Mouse (Mus musculus): Measurements from ENCODE around the gene Bcar3. TPM values are rescaled to one million over a fixed set of nuclear protein-coding genes. Genes with fewer than 3 reads are reported as not detected.
A peak's percentile ranks its signal among the peaks of the same experiment; 100 is the strongest.

Gene Bcar3
- polyA plus RNA-seq, 1 experiment = 17.2 TPM

DNA sequence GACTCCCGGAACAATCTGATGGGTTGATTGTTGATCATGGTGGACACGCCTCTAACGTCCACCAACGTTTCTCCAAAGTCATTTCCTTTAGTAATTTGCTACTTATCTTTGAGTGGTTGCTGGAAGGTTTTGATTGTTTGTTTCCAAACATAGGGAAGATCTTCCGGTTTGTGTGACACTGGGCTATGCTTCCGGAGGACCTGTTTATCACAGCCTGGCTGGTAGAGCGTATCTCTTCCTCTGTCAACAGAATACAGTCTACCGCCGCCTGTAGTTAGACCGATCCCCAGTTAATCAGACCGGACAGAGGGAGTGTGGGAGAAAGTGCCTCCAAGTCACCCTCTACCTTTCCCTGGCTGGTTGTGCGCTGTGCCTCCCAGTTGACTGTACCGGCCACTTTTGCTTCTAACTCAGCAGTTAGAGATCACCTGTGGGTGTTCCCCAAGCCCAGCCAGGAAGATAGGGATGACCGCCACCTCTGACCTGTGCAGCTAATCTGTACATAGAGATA is 216.4 kb downstream of the Bcar3 start:
- Histone ChIP-seq H3K27ac (ENCODE audit: insufficient read depth, low read length) (no peak overlapping the region), H3K27me3 (ENCODE audit: control insufficient read depth, insufficient read depth, low read length) (no peaks in the 10 kb centered on the region), H3K4me1 (ENCODE audit: control insufficient read depth, insufficient read depth, low read length) (no peaks in the 10 kb centered on the region), H3K4me3 (replicated peaks; ENCODE audit: insufficient read depth, low read depth, low read length) (no peak overlapping the region)
- WGBS = 93% methylated on average over 14 of the region's 14 CpGs
- DNase-seq = no peak
- TF ChIP-seq CTCF (IDR thresholded peaks at IDR 0.05; ENCODE audit: borderline replicate concordance, insufficient read depth, low read depth, low read length) (no peak), POLR2A (IDR thresholded peaks at IDR 0.05; ENCODE audit: borderline replicate concordance, insufficient read depth, low read length) (no peak)

DNA sequence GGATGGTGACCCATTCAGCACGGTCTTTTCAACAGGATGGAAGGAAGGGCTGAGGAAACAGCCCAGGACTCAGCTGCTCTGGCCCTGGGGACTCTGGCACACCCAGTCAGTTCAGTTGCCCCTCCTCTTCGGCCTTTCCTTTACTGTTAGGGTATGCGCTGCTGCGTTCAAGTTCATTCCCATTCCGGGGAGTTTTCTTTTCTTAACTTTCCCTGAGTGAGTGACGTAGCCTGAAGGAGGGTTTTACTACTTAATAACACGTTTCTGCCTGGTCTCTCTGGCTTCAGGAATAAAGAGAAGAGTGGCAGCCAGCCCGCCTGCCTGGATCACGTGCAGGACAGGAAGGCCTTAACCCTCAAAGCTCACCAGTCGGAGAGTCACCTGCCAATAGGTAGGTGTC is 217.0 kb downstream of the Bcar3 start:
- TF ChIP-seq POLR2A (IDR thresholded peaks at IDR 0.05; ENCODE audit: borderline replicate concordance, insufficient read depth, low read length) (no peak), CTCF (IDR thresholded peaks at IDR 0.05; ENCODE audit: borderline replicate concordance, insufficient read depth, low read depth, low read length) (no peak)
- Histone ChIP-seq H3K4me3 (replicated peaks; ENCODE audit: insufficient read depth, low read depth, low read length) (no peak overlapping the region), H3K27ac (ENCODE audit: insufficient read depth, low read length) (no peak overlapping the region), H3K27me3 (ENCODE audit: control insufficient read depth, insufficient read depth, low read length) (no peaks in the 10 kb centered on the region), H3K4me1 (ENCODE audit: control insufficient read depth, insufficient read depth, low read length) (no peaks in the 10 kb centered on the region)
- 85% methylated on average over 10 of the region's 10 CpGs for WGBS
- DNase-seq = no peak

DNA sequence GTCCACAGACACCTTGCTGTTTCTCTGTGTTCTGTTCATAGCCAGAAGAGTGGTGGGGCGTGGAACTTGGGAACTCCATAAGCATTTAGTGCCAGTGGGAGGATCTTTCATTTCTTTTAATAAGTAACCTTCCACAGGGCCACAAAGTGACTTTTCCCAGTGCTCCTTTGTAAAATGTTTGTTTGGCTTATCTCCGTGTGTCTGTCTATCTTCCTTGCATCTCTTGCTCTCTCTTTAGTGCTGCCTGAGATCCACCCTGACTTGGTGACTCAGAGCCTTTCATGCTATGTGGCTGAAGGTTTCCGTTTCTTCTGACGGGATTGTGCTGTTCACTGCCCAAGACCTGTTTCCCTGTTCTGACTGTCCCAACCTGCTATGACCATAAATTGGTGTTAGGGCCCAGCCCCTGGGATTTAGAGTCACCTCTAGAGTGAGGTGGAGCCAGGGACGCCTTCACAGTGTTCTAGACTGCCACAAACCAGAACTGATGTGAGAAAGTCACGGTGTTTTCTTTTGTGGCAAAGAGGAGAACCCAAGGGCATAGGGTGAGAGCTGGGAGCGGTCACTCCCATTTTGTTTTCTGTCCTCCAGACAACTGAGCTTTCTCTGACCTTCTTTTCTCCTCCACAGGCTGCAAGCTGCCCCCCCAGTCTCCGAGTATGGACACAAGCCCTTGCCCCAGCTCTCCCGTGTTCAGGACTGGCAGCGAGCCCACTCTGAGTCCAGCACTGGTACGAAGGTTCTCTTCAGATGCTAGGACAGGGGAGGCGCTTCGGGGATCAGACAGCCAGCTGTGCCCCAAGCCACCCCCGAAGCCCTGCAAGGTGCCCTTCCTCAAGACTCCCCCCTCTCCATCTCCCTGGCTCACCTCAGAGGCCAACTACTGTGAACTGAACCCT is 218.0 kb downstream of the Bcar3 start:
- Histone ChIP-seq H3K4me1 (ENCODE audit: control insufficient read depth, insufficient read depth, low read length) (no peaks in the 10 kb centered on the region), H3K27ac (ENCODE audit: insufficient read depth, low read length) (no peak overlapping the region), H3K4me3 (replicated peaks; ENCODE audit: insufficient read depth, low read depth, low read length) (no peak overlapping the region), H3K27me3 (ENCODE audit: control insufficient read depth, insufficient read depth, low read length) (no peaks in the 10 kb centered on the region)
- 78% methylated on average over 14 of the region's 14 CpGs for WGBS
- DNase-seq = no peak
- TF ChIP-seq POLR2A (IDR thresholded peaks at IDR 0.05; ENCODE audit: borderline replicate concordance, insufficient read depth, low read length) (no peak), CTCF (IDR thresholded peaks at IDR 0.05; ENCODE audit: borderline replicate concordance, insufficient read depth, low read depth, low read length) (no peak)

DNA sequence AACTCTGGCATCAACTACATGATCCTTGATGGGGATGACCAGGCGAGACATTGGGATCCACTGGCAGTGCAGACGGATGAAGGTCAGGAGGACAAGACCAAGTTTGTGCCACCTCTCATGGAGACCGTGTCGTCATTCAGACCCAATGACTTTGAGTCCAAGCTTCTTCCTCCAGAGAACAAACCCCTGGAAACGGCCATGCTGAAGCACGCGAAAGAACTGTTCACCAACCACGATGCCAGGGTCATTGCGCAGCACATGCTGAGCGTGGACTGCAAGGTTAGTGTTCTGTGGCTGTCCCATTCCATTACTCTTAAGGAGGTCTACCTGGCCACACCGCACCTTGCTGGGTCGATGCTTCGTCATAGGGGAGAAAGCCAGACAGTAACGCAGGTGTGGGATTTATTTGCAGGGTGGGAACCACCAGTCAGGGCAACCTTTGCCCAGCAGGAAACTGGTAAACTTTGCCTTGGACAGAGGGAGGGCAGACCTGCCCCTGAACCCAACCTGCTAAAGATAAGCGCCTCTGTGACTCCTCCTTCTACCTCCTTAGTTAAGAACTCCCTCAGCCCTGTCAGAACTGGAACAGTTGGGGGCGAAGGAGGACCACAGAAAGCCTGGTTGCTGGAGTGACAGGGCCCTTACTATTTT is 218.9 kb downstream of the Bcar3 start:
- Histone ChIP-seq H3K27me3 (ENCODE audit: control insufficient read depth, insufficient read depth, low read length) (no peaks in the 10 kb centered on the region), H3K4me3 (replicated peaks; ENCODE audit: insufficient read depth, low read depth, low read length) (no peak overlapping the region), H3K4me1 (ENCODE audit: control insufficient read depth, insufficient read depth, low read length) (0 out of 2 replicates have a peak, but pooled peaks cover 5% of the 10 kb centered on the region), H3K27ac (ENCODE audit: insufficient read depth, low read length) (no peak overlapping the region)
- 97% methylated on average over 16 of the region's 16 CpGs for WGBS
- no peak for DNase-seq
- TF ChIP-seq POLR2A (IDR thresholded peaks at IDR 0.05; ENCODE audit: borderline replicate concordance, insufficient read depth, low read length) = no peak
- no peak for TF ChIP-seq CTCF (IDR thresholded peaks at IDR 0.05; ENCODE audit: borderline replicate concordance, insufficient read depth, low read depth, low read length)

DNA sequence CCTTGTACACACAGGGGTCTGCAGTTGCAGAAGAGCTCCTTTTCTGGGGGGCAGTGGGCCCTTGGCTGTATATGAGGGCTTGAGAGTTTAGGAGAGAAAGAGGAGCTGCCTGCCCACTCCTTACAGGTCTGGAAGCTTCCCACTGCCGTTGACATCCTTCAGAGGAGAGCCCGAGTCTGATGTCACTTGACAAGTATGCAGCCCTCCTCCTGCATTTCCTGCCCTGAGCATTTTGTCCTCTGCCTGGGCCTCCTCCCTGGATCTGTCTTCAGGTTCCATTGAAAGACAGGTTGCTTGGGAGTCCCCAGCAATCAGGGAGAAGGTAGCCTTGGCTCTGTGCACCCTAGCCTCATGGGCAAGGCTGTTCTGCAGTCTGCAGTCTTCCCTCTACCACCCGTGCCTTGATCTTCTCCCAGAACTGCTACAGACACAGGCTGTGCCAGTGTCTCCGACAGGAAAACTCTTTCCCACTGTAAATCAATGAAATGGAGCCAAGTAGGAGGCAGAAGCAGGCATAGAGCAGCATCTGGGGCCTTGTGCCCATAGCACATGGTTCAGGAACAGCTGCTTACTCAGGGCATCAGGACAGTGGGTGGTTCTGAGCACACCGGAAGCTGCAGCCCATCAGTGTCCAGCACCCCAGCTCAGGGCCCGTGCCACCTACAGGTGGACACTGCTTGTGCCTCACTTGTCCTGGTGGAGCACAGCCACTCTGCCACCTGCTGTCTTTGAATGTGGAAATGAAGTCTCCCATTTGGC is 221.8 kb downstream of the Bcar3 start:
- 81% methylated on average over 6 of the region's 6 CpGs for WGBS
- no peak for DNase-seq
- no peaks in the 10 kb centered on the region for H3K27me3 ChIP-seq (ENCODE audit: control insufficient read depth, insufficient read depth, low read length)
- no peak overlapping the region for H3K4me3 ChIP-seq (replicated peaks; ENCODE audit: insufficient read depth, low read depth, low read length)
- H3K4me1 ChIP-seq (ENCODE audit: control insufficient read depth, insufficient read depth, low read length) = 0 out of 2 replicates have a peak, but pooled peaks cover 5% of the 10 kb centered on the region
- no peak for TF ChIP-seq CTCF (IDR thresholded peaks at IDR 0.05; ENCODE audit: borderline replicate concordance, insufficient read depth, low read depth, low read length)
- TF ChIP-seq POLR2A (IDR thresholded peaks at IDR 0.05; ENCODE audit: borderline replicate concordance, insufficient read depth, low read length) = no peak
- no peak overlapping the region for H3K27ac ChIP-seq (ENCODE audit: insufficient read depth, low read length)

DNA sequence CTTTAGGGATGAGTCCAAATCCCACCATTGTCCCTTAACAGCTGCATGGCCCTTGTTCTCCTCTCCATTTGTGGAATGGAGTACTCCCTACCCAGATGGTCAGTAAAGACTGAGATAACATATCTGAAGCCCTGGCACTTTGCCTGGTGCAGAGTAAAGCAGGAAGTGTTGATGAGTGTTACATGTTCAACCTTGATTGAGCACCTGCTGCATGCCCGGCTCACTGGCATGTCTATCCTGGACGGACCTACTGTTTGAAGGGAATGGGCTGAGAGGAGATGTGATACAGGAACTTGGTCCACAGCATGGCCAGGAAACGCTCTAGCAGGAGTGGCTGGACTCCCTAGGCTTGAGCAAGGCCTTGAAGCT is 222.4 kb downstream of the Bcar3 start:
- Histone ChIP-seq H3K4me1 (ENCODE audit: control insufficient read depth, insufficient read depth, low read length) (0 out of 2 replicates have a peak, but pooled peaks cover 5% of the 10 kb centered on the region), H3K4me3 (replicated peaks; ENCODE audit: insufficient read depth, low read depth, low read length) (no peak overlapping the region), H3K27me3 (ENCODE audit: control insufficient read depth, insufficient read depth, low read length) (no peaks in the 10 kb centered on the region), H3K27ac (ENCODE audit: insufficient read depth, low read length) (no peak overlapping the region)
- TF ChIP-seq CTCF (IDR thresholded peaks at IDR 0.05; ENCODE audit: borderline replicate concordance, insufficient read depth, low read depth, low read length) (no peak), POLR2A (IDR thresholded peaks at IDR 0.05; ENCODE audit: borderline replicate concordance, insufficient read depth, low read length) (no peak)
- DNase-seq = no peak
- 89% methylated on average over 3 of the region's 3 CpGs for WGBS

DNA sequence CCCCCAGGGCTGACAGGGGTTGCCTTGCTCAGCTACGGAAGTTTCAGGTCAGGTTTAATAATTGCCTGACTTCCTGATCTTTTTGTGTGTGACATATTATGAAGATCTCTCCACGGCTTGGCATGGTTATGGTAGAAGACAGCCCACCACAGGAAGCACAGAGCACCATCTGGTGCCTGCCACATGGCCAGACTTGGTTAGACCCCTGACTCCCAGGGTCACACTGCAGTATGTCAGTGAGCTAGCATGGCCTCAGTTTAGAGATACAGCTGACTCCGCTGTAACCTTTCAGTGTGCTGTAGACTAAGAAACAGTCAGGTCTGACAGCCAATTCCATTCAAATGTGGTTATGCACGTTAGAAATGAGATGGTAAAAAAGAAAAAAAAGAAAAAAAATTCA is 223.8 kb downstream of the Bcar3 start:
- H3K27ac ChIP-seq (ENCODE audit: insufficient read depth, low read length) = no peak overlapping the region
- WGBS = 31% methylated on average over 4 of the region's 4 CpGs
- peak in 1 of 2 experiments; percentile 36 for DNase-seq
- H3K27me3 ChIP-seq (ENCODE audit: control insufficient read depth, insufficient read depth, low read length) = no peaks in the 10 kb centered on the region
- no peak overlapping the region for H3K4me3 ChIP-seq (replicated peaks; ENCODE audit: insufficient read depth, low read depth, low read length)
- H3K4me1 ChIP-seq (ENCODE audit: control insufficient read depth, insufficient read depth, low read length) = 0 out of 2 replicates have a peak, but pooled peaks cover 5% of the 10 kb centered on the region
- TF ChIP-seq CTCF (IDR thresholded peaks at IDR 0.05; ENCODE audit: borderline replicate concordance, insufficient read depth, low read depth, low read length) (no peak), POLR2A (IDR thresholded peaks at IDR 0.05; ENCODE audit: borderline replicate concordance, insufficient read depth, low read length) (no peak)

Data from cerebellum, adult 2 months (tissue).